Mouse (Mus musculus) bone marrow macrophage, adult 2 months (primary cell): ENCODE measurements around the gene 4930402H24Rik. TPM values are rescaled to one million over a fixed set of nuclear protein-coding genes. Genes with fewer than 3 reads are reported as not detected.
A peak's percentile ranks its signal among the peaks of the same experiment; 100 is the strongest.

ENCODE experiments used
- H3K27ac ChIP-seq: 2 replicates; pipeline ENCODE4 v1.5.1; 2012; ENCODE audit warnings: low read depth, low read length; ENCODE audit not compliant: insufficient read depth
- H3K4me1 ChIP-seq: 2 replicates; pipeline ENCODE4 v1.6.1; 2012; ENCODE audit warnings: low read length; ENCODE audit not compliant: control insufficient read depth, insufficient read depth
- H3K4me3 ChIP-seq: 2 replicates; pipeline ENCODE4 v1.5.1; 2012; ENCODE audit warnings: mild to moderate bottlenecking, low read length, moderate library complexity; ENCODE audit not compliant: insufficient read depth
- CTCF ChIP-seq: IDR thresholded peaks from 2 replicates; pipeline ENCODE4 v1.5.1; 2012; ENCODE audit warnings: low read depth, mild to moderate bottlenecking, low read length, moderate library complexity
- POLR2A ChIP-seq: IDR thresholded peaks from 2 replicates; pipeline ENCODE4 v1.6.1; 2012; ENCODE audit warnings: mild to moderate bottlenecking, low read depth, low read length, borderline replicate concordance
- polyA plus RNA-seq: library from polyadenylated mRNA; stranded (reverse); fragments of >200 nt; gene quantifications from 2 replicates; pipeline ENCODE4 v1.2.4, GENCODE M21; 2012; ENCODE audit not compliant: missing spikeins, insufficient read depth, insufficient read length

4930402H24Rik gene
- polyA plus RNA-seq, 1 experiment: 22.8 TPM

DNA sequence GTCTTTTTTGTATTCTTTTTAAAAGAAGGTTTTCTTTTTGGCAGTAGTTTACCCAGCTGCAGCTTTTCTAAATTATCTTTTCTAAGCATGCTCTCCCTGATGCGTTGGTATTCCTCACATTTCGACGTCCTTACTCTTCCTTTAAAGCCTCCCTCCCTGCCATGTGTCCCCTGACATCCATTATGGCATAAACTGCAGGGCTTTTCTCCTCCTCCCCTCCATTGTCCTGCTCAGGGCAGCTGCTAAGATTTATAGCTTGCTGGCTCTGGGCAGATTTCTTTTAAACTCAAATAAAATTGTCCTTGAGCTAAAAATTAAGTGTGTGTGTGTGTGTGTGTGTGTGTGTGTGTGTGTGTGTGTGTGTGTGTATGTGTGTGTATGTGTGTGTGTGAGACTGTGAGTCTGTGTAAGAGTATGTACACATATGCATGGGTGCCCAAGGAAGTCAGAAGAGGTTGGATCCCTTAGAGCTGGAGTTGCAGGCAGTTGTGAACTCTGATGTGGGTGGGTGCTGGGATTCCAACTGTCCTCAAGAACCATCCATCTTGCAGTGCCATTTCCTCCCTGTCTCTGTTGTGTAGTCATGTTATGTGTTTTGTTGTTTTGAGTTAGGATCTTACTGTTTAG, 10.4 kb upstream of the 4930402H24Rik start:
- H3K4me3 ChIP-seq: no peak overlapping the region
- TF ChIP-seq POLR2A (no peak), CTCF (no peak)
- no peak overlapping the region for H3K27ac ChIP-seq
- peaks cover 9% of the 10 kb centered on the region for H3K4me1 ChIP-seq

DNA sequence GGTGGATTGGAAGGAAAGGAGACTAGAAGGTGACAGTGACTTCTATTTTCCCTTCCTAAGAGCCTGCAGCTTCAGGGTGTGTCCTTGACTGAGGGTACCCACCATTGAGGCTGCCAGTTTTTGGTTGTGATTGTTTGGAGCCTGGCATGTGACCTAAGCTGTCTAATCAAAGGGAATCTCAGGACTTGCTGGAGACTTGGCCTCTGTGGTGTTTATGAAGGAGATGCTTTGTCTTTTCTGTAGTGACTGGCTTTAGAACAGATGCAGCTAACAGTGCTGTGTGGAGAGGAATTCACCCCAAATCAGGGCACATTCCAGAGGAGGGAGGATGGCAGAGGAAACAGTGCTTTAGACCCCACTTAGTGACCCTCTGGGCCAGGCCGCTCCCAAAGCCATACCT, 8.7 kb upstream of the 4930402H24Rik start:
- Histone ChIP-seq H3K4me3 (no peak overlapping the region), H3K4me1 (peaks cover 3% of the 10 kb centered on the region; the same call in 1 of the 2 replicates), H3K27ac (no peak overlapping the region)
- TF ChIP-seq POLR2A: no peak
- no peak for TF ChIP-seq CTCF

DNA sequence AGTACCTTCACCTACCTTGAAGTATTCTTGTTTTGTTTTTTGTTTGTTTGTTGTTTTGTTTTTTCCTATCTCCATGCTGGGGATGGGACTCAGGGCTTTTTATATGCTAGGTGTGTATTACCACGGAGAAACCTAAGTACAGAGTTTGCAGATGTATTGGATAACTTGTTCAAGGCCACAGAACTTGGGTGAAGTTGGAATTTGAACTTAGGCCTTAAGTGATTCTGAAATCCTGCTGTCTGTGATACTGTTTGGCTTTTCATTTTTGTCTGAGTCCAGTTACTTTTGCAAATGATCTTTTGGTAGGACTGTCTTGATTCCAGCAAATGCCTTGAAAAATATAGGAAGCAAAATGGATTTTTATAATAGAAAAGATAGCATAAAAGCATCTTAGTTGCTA, 5.5 kb upstream of the 4930402H24Rik start:
- no peak overlapping the region for H3K27ac ChIP-seq
- TF ChIP-seq CTCF: no peak
- no peak for TF ChIP-seq POLR2A
- H3K4me3 ChIP-seq: no peak overlapping the region
- peaks cover 6% of the 10 kb centered on the region for H3K4me1 ChIP-seq

DNA sequence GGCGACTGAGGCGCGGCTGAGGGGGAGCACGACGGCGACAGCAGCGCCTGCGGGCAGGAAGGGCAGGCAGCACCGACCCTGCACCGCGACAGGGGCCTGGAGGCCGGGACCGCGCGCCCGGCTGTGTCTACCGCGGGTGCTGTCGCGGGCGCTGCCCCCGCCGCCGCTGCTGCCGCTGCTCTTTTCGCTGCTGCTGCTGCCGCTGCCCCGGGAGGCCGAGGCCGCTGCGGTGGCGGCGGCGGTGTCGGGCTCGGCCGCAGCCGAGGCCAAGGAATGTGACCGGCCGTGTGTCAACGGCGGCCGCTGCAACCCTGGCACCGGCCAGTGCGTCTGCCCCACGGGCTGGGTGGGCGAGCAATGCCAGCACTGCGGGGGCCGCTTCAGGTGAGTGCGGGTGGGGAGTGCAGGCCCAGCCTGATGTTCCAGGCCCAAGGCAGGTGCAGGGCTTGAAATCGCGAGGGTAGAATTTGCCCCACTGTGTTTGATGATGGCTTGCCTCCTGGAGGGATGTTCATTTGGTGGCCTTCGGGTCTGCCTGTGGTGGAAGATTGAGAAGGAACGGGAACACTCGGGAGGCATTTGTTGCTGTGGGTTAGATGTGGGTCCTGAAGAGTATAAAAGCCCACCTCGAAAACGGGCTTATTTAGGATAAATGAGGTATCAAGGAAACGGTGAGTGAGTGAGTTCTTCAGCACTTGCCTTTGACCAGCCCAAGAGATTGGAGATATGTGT, 544 bp upstream of the 4930402H24Rik start:
- TF ChIP-seq POLR2A (no peak), CTCF (no peak)

DNA sequence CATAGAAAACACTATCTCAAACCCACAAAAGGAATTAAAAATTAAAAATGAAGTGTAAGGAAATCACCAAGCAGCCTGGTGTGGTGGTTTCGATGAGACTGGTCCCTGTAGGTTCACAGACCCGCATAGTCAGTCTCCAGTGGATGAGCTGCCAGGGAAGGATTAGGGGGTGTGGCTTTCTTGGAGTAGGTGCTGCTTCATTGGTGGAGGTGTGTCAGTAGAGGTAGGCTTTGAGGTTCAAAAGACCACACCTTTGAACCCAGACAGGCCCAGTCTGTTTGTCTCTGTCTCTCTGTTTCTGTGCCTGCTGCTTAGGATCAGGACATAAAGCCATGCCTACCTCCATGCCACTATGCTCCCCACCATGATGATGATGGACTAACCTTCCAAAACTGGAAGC, 7.4 kb downstream of the 4930402H24Rik start:
- H3K4me1 ChIP-seq: peaks cover 17% of the 10 kb centered on the region
- H3K4me3 ChIP-seq: no peak overlapping the region
- no peak overlapping the region for H3K27ac ChIP-seq
- no peak for TF ChIP-seq CTCF
- no peak for TF ChIP-seq POLR2A

More for the DNA sequence above, 544 bp upstream of the 4930402H24Rik start:
- Histone ChIP-seq H3K27ac (no peak overlapping the region), H3K4me3 (peak overlapping the region; percentile 98), H3K4me1 (peaks cover 13% of the 10 kb centered on the region)

DNA sequence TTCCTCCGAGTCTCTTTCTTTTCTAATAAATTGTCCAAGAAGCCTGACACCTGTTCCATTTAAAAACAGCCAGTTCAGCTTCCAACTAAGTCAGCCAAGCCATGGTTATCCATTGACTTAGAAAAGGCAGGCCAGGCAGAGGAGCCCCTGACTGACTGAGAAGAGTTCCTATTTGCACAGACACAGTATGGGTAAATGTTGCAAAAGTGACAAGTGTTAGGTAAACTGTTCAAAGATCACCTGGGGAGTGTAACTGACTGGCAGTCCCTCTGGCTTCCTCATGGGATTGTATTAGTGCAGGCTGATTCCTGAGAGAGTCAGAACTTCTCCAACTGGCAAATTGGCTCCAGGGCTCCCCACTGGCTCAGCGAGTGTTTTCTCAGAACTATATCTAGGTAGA, 8.3 kb downstream of the 4930402H24Rik start:
- Histone ChIP-seq H3K4me1 (peaks cover 17% of the 10 kb centered on the region), H3K27ac (no peak overlapping the region), H3K4me3 (no peak overlapping the region)
- TF ChIP-seq CTCF: no peak
- no peak for TF ChIP-seq POLR2A

DNA sequence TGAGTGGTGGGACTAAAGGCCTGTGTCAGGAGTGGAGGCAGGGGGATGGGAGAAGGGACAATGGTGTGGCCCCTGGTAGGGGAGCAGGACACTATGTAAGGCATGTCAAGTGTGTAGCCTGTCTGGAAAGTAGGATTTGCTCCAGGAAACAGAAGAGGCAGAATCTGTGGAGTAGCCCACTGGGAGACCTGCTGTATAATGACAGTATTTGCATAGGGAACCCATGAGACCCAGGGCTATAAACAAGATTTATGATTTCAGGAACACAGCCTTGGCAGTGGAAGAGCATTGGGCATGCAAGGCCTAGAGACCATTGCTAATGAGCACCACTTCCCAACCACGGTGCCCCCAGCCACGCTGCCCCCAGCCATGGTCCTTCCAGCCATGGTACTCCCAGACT, 9.3 kb downstream of the 4930402H24Rik start:
- Histone ChIP-seq H3K4me3 (no peak overlapping the region), H3K4me1 (peaks cover 14% of the 10 kb centered on the region), H3K27ac (no peak overlapping the region)
- TF ChIP-seq CTCF (no peak), POLR2A (no peak)

DNA sequence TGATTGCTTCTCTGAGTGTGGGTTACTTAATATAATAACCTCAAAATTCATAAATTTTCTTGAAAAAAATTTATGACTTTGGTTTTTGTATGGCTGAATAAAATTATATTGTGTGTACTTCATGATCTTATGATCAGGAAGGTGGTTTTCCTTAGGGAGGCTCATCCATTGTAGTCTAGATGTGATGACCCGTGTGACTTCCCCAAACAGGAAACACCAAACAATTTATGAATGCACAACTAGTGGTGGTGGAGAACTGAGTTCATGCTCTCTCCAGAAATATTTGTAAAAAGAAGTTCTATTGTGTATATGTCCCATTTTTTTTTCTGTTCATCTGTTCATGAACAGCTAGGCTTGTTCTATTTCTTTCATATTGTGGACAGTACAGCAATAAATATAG, 18.8 kb downstream of the 4930402H24Rik start:
- H3K27ac ChIP-seq: no peak overlapping the region

DNA sequence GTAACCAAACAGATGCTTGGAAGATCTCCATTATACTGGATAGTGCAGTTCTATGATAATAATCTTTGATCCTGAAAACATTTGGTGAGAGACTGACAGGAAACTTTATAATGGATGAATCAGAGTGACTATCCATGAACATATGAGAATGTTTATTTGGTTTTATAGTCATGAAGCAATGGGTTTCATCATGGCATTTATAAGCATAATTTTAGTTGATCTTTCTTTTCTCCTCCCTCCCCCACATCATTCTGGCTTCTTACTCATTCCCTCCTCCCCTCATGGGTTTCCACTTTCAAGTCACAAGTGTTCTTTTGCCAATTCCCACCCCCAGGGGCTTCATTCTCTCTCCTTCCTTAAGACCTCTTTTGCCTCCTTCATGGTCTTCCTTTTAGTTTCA, 19.2 kb downstream of the 4930402H24Rik start:
- Histone ChIP-seq H3K27ac (no peak overlapping the region), H3K4me1 (peaks cover 6% of the 10 kb centered on the region), H3K4me3 (no peak overlapping the region)
- TF ChIP-seq CTCF: no peak
- TF ChIP-seq POLR2A: no peak

More for the DNA sequence above, 18.8 kb downstream of the 4930402H24Rik start:
- no peak overlapping the region for H3K4me3 ChIP-seq
- peaks cover 6% of the 10 kb centered on the region for H3K4me1 ChIP-seq
- no peak for TF ChIP-seq CTCF
- TF ChIP-seq POLR2A: no peak

DNA sequence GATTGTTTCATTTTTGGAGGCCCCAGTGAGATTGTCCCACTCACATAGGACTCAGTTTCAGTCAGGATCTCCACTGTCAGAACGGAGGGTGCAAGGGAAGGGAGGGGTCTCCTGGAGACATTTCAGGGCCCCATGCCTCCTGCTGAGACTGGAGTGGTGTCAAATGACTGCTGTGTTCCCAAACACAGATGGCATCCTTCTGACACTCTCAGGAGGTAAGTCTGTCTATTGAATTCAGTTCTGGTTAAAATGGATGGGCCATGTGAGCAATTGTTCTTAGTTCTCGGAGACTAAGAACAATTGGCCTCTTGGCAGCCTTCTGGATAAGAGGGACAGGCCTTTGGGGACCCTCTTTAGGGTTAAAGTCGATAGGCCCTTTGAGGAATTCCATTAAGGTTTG, 28.8 kb downstream of the 4930402H24Rik start:
- Histone ChIP-seq H3K27ac (no peak overlapping the region), H3K4me3 (no peak overlapping the region), H3K4me1 (peaks cover 4% of the 10 kb centered on the region)
- TF ChIP-seq POLR2A (no peak), CTCF (no peak)
